Mouse (Mus musculus) stomach, embryonic 14.5 days (tissue): ENCODE measurements around the gene Rnf224. TPM values are rescaled to one million over a fixed set of nuclear protein-coding genes. Genes with fewer than 3 reads are reported as not detected.
"Not testable (repeated sequence)": the region's sequence is repeated elsewhere in the genome, so short reads cannot be mapped to it uniquely, and the experiment has no call there.

Source experiments
- ATAC-seq: fragments of 200-750 bp; cut with Nextera tagmentation; 2 replicates; pipeline ENCODE4 v1.8.0; 2017; ENCODE audit warnings: low read depth, moderate TSS enrichment; ENCODE audit not compliant: insufficient number of reproducible peaks, insufficient read depth, low FRiP score
- H3K27ac ChIP-seq: fragments of 300-500 bp; sonication (generic); 2 replicates; pipeline ENCODE4 v1.5.1; 2014; ENCODE audit warnings: mild to moderate bottlenecking, low read length, moderate library complexity, mixed read lengths
- H3K27me3 ChIP-seq: fragments of 300-500 bp; sonication (generic); 2 replicates; pipeline ENCODE4 v1.6.1; 2014; ENCODE audit warnings: low read length, control low read depth, mixed read lengths; ENCODE audit not compliant: control insufficient read depth, insufficient read depth
- H3K36me3 ChIP-seq: fragments of 300-500 bp; sonication (generic); 2 replicates; pipeline ENCODE4 v1.6.1; 2014; ENCODE audit warnings: mild to moderate bottlenecking, control low read depth, low read length, moderate library complexity, mixed read lengths; ENCODE audit not compliant: control insufficient read depth, insufficient read depth
- H3K4me1 ChIP-seq: fragments of 300-500 bp; sonication (generic); 2 replicates; pipeline ENCODE4 v1.6.1; 2014; ENCODE audit warnings: low read length, control low read depth, mixed read lengths; ENCODE audit not compliant: control insufficient read depth, insufficient read depth
- H3K4me2 ChIP-seq: fragments of 300-500 bp; sonication (generic); replicated peaks from 2 replicates; pipeline ENCODE4 v1.6.1; 2014; ENCODE audit warnings: low read depth, low read length, control low read depth
- H3K4me3 ChIP-seq: fragments of 300-500 bp; sonication (generic); 2 replicates; pipeline ENCODE4 v1.5.1; 2014; ENCODE audit warnings: low read depth, low read length, control low read depth
- H3K9ac ChIP-seq: fragments of 300-500 bp; sonication (generic); replicated peaks from 2 replicates; pipeline ENCODE4 v1.6.1; 2014; ENCODE audit warnings: low read depth, mild to moderate bottlenecking, control low read depth, low read length, moderate library complexity, mixed read lengths
- H3K9me3 ChIP-seq: fragments of 300-500 bp; sonication (generic); 2 replicates; pipeline ENCODE4 v1.6.1; 2016; ENCODE audit warnings: low read depth, low read length, control low read depth; ENCODE audit not compliant: control insufficient read depth
- WGBS: fragments of 180-500 bp; shearing (Covaris S2); extraction: QIAGEN DNeasy Blood & Tissue Kit; methylation state at CpG from one replicate; pipeline ENCODE4 v1.1.7; 2014; 5-methylcytosine and 5-hydroxymethylcytosine counted together
- polyA plus RNA-seq: library from polyadenylated mRNA; unstranded; fragments of >200 nt; fragmentation: Nextera tagmentation; extraction: Ambion mirVana; gene quantifications from 2 replicates; pipeline ENCODE4 v1.2.1, GENCODE M21; 2014

The Rnf224 gene
- polyA plus RNA-seq, 1 experiment from 2014 or later = not detected

DNA sequence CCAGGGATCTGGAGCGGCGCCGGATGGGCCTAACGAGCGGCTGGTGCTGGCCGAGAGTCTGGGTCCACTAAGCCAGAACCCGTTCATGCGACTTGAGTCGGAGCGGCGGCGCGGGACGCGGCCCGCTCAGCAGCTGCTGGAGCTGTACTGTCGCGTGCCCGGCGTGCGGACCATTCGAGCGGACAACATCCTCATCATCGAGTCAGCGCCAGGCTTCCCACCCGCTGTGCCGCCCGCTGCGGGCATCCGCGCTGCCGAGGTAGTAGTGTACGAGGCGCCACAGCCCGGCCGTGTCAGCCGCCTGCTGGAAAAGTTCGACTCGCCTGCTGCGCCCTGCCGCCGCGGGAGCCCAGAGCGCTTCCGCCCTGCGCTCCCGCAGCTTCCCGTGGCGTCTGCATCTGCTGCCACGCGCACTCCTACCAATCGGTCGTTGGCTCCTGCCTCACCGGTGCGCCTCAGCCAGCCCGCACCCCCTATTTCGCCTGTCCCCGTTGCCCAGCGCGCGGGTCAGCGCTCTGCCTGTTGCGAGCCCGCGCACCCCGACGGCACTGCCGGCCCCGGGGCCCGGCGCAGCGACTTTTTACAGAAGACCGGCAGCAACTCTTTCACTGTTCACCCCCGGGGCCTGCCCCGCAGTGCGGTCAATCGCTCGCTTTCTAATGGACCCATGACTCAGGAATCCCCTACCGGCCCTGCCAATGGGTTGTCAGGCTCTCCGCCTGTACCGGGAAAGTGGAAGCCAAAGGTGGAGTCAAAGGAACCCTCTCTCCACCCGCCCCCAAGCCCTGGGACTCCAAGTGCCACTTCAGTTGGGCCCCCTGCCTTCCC lies 26.4 kb upstream of the Rnf224 start:
- Histone ChIP-seq H3K27me3 (no peaks in the 10 kb centered on the region; the same call in none of the 2 replicates), H3K27ac (no peak overlapping the region), H3K4me2 (peak overlapping the region; percentile 99), H3K9ac (peak overlapping the region; percentile 23), H3K4me3 (peak overlapping the region; percentile 50), H3K36me3 (no peaks in the 10 kb centered on the region; the same call in 1 of the 2 replicates), H3K4me1 (peaks cover 9% of the 10 kb centered on the region; the same call in 1 of the 2 replicates), H3K9me3 (no peaks in the 10 kb centered on the region)
- WGBS = under 1% methylated on average over 82 of the region's 82 CpGs
- ATAC-seq = no peak

DNA sequence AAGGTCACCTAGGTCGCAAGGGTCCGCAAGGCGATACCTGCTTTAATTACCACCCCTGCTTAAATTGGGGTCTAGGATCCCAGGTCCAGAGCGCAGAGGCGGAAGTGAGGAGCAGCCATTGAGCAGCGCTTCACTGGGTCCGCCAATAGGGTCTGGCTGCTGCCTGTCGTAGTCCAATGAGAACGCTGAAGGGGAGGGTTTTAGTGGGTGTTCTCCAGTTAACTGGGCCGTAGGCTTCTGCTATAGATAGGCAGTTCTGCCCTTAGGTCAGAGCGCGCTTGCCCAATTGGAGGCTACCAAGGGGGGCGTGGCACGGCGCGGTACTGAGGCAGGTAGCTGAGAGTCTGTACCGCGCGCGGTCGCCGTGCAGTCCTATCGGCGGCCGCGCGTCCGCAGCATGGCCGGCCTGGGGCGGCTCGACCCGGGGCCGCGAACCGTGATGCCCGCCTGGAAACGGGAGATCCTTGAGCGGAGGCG lies 25.7 kb upstream of the Rnf224 start, which contains the start of gene Tprn:
TSS of gene Tprn (plus strand) at position 328 of the 477 bp plus-strand sequence.
- Histone ChIP-seq H3K9ac (peak within 1 kb of the TSS; percentile 23), H3K4me3 (peak within 1 kb of the TSS; percentile 50), H3K27me3 (no peaks in the 10 kb centered on the region; the same call in none of the 2 replicates), H3K4me2 (peak within 1 kb of the TSS; percentile 99), H3K36me3 (no peaks in the 10 kb centered on the region), H3K9me3 (no peaks in the 10 kb centered on the region), H3K4me1 (peaks cover 9% of the 10 kb centered on the region; the same call in 1 of the 2 replicates), H3K27ac (no peak within 1 kb of the TSS)
- peak; percentile 97 for ATAC-seq
- WGBS = under 1% methylated on average over 39 of the region's 39 CpGs

DNA sequence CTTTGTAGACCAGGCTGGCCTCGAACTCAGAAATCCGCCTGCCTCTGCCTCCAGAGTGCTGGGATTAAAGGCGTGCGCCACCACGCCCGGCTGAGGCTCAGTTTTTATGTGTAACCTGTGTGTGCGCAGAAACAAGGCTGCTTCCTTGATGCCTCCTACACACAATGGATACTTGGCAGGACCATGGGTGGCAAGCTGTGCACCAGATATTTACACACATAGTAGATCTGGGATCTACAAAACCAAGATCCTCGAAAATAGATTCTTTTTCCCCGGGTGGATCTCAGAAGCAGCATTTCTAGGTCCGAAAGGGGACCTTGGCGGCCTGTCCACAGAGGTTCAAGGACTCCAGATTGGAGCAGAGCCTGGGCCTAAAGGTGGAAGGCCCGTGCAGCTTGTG lies 25.3 kb upstream of the Rnf224 start:
- no peak for ATAC-seq
- Histone ChIP-seq H3K4me2 (peak overlapping the region; percentile 99), H3K9ac (no peak overlapping the region), H3K9me3 (no peaks in the 10 kb centered on the region), H3K4me1 (peaks cover 9% of the 10 kb centered on the region; the same call in 1 of the 2 replicates), H3K27me3 (no peaks in the 10 kb centered on the region; the same call in none of the 2 replicates), H3K36me3 (no peaks in the 10 kb centered on the region), H3K4me3 (peak overlapping the region; percentile 50), H3K27ac (no peak overlapping the region)
- 48% methylated on average over 11 of the region's 12 CpGs for WGBS

DNA sequence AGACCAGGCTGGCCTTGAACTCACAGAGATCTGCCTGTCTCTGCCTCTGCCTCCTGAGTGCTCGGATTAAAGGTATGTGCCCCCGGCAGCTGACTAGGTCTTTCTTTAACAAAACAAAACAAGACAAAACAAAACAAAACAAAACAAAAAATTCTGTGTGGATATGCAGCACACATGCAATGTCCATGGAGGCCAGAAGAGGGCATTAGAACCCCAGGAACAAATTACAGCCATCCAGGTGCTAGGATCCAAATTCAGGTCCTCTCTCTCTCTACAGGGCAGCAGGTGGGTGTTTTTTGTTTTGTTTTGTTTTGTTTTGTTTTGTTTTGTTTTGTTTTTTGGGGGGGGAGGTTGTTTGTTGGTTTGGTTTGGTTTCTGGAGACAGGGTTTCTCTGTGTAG lies 22.3 kb upstream of the Rnf224 start:
- Histone ChIP-seq H3K4me3 (no peak overlapping the region), H3K4me1 (peaks cover 17% of the 10 kb centered on the region), H3K27ac (no peak overlapping the region), H3K9ac (no peak overlapping the region), H3K9me3 (no peaks in the 10 kb centered on the region), H3K4me2 (no peak overlapping the region), H3K27me3 (no peaks in the 10 kb centered on the region; the same call in none of the 2 replicates), H3K36me3 (no peaks in the 10 kb centered on the region)
- ATAC-seq = no peak
- WGBS = 60% methylated on average over 2 of the region's 2 CpGs

DNA sequence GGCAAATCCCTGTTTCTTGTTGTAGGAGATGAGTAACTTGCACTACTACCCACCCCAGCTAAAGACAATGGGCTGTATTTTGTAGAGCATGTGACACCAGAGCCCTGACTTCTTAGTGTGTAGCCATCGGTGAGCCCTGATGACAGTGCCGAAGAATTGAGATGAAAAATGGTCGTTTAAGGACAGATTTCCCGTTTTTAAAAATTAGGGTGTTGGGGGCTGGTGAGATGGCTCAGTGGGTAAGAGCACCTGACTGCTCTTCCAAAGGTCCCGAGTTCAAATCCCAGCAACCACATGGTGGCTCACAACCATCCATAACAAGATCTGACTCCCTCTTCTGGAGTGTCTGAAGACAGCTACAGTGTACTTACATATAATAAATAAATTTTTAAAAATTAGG lies 20.7 kb upstream of the Rnf224 start:
- not testable (repeated sequence) for H3K27me3 ChIP-seq, H3K9me3 ChIP-seq, H3K36me3 ChIP-seq, H3K4me2 ChIP-seq, H3K4me3 ChIP-seq, ATAC-seq, H3K27ac ChIP-seq, H3K9ac ChIP-seq
- peaks cover 11% of the 10 kb centered on the region for H3K4me1 ChIP-seq
- WGBS = 80% methylated on average over 5 of the region's 5 CpGs

DNA sequence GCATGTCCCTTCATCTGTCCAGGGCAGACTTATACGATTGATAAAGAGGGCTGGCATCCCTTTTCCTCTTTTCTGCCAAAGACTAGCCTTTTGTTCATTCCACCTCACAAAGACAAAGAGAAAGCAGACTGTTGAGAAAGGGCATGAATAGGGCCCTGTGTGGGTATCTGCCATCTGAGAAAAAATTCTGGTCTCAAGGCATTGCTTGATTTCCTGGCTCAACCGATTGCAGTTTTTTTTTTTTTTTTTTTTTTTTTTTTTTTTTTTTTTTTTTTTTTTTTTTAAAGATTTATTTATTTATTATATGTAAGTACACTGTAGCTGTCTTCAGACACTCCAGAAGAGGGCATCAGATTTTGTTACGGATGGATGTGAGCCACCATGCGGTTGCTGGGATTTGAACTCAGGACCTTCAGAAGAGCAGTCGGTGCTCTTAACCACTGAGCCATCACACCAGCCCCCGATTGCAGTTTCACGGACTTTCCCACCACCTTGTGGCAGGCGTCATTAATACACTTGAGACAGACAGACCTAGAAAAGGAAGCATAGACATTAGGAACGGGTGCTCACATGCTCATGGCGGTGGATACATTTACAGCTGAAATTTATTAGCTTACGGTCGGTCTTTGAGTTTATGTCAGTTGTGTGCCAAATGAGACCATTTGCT lies 20.0 kb upstream of the Rnf224 start:
- WGBS = 53% methylated on average over 11 of the region's 12 CpGs
- H3K27ac ChIP-seq, ATAC-seq: not testable (repeated sequence)

DNA sequence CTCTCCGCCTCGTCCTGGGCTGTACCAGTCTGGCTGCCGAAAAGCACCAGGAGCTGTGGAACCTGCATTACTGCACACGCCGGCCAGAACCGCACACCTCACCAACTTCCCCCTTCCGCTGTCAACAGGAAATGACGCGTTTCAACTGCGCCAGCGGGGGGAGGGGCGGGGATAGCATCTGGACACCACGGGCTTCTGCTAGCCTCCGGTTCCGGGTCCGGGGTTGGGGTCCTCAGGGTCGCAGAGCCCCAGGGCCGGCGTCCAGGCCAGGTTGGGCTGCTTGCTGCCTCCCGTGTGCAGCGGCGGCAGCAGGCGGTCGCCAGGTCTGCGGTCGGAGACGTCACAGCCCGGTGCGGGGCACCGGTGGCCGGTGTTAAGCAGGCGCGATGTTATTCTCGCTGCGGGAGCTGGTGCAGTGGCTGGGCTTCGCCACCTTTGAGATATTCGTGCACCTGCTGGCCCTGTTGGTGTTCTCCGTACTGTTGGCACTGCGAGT lies 18.7 kb upstream of the Rnf224 start, which contains the start of gene Tmem203:
TSS of gene Tmem203 (plus strand) at position 156 of the 496 bp plus-strand sequence.
- WGBS = under 1% methylated on average over 39 of the region's 39 CpGs
- Histone ChIP-seq H3K9me3 (no peaks in the 10 kb centered on the region), H3K27me3 (no peaks in the 10 kb centered on the region), H3K9ac (peak within 1 kb of the TSS; percentile 78), H3K4me1 (peaks cover 11% of the 10 kb centered on the region), H3K4me3 (peak within 1 kb of the TSS; percentile 98), H3K27ac (peak within 1 kb of the TSS; percentile 41), H3K36me3 (peaks cover 14% of the 10 kb centered on the region), H3K4me2 (peak within 1 kb of the TSS; percentile 97)
- ATAC-seq = peak; percentile 87

More for the DNA sequence above, 20.0 kb upstream of the Rnf224 start:
- peaks cover 11% of the 10 kb centered on the region for H3K4me1 ChIP-seq
- peak overlapping the region; percentile 98 for H3K4me3 ChIP-seq
- H3K4me2 ChIP-seq = peak overlapping the region; percentile 97
- not testable (repeated sequence) for H3K27me3 ChIP-seq, H3K9me3 ChIP-seq, H3K9ac ChIP-seq, H3K36me3 ChIP-seq

DNA sequence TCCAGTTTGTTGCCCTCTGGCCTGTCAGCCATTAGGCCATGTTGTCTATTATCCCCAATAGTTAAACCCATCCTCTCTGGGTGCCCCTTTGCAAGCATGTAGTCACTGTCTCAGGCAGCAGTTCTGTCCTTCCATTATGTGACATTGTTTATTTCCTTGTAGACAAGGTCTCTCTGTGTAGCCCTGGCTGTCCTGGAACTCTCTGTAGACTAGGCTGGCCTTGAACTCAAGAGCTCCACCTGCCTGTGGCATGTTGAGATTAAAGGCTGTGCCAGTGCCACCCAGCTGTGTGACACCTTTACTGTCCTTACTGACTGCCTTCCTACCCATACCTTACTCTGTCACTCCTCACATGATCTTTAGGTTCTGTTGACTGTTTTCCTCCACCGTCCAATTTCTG lies 15.7 kb upstream of the Rnf224 start:
- no peak overlapping the region for H3K9ac ChIP-seq
- peaks cover 31% of the 10 kb centered on the region for H3K36me3 ChIP-seq
- ATAC-seq = no peak
- 82% methylated on average over 1 of the region's 1 CpGs for WGBS
- peaks cover 11% of the 10 kb centered on the region for H3K4me1 ChIP-seq
- no peaks in the 10 kb centered on the region for H3K27me3 ChIP-seq
- no peaks in the 10 kb centered on the region for H3K9me3 ChIP-seq
- H3K4me3 ChIP-seq = no peak overlapping the region
- no peak overlapping the region for H3K4me2 ChIP-seq
- H3K27ac ChIP-seq = no peak overlapping the region
